Mouse (Mus musculus) kidney, adult 2 months (tissue): ENCODE data around the gene Cybrd1.

Source experiments
- CTCF ChIP-seq: fragments of 200-500 bp; conservative IDR thresholded peaks from 2 replicates; pipeline ENCODE4 v1.5.1; 2011; ENCODE audit warnings: low read depth, mild to moderate bottlenecking, control low read depth, low read length, moderate library complexity, mixed read lengths; ENCODE audit not compliant: insufficient read depth, insufficient read length
- POLR2A ChIP-seq: fragments of 200-500 bp; IDR thresholded peaks from one replicate; pipeline ENCODE4 v1.6.1; 2011; ENCODE audit warnings: low read depth, low read length, control low read depth

DNA sequence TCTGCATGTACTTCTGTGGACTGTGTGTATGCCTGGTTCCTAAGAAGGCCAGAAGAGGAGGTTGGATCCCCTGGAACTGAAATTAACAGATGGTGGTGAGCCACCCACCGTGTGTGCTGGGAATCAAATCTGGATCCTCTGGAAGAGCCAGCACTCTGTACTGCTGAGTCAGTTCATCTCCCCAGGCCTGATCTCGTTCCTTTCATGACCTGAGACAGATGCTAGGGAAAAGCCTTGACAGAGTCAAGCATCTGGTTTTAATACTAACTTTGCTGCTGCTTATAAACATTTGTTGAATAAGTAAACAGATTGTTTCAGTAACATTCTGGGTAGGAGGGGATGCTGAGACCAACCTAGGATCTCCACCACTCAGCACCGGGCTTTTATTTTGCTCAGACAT, 9.2 kb upstream of the Cybrd1 start:
- TF ChIP-seq CTCF: no peak
- no peak for TF ChIP-seq POLR2A
